Mouse (Mus musculus) urinary bladder, postnatal 10 days (tissue): Measurements from ENCODE around the gene Psma4.

Experiments used
- DNase-seq: peaks from one replicate; pipeline ENCODE4 v3.0.0; 2022; ENCODE audit warnings: low spot score

Psma4 gene

DNA sequence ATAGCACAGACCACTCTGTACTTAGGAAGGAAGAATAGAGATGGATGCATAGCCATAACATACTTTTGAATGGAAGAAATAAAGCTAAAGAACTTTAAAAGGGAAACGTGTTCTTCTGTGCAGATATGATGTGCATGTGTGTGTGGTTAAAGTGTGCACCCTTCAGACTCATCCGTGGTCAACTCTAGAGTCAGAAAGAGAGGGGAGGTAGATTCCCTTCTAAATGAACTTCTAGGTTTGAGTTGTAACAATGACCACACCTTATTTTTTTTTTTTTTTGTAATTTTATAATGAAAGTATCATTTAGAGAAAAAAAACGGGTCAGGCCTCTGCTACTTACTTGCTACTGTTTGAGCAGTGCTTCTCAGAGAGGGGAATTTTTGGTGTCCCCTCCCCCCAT lies 39.8 kb downstream of the Psma4 start:
- DNase-seq = no peak

GRCm38 (mm10) chr9:54994381-54994780 lies 43.8 kb downstream of the Psma4 start:
- no peak for DNase-seq

DNA sequence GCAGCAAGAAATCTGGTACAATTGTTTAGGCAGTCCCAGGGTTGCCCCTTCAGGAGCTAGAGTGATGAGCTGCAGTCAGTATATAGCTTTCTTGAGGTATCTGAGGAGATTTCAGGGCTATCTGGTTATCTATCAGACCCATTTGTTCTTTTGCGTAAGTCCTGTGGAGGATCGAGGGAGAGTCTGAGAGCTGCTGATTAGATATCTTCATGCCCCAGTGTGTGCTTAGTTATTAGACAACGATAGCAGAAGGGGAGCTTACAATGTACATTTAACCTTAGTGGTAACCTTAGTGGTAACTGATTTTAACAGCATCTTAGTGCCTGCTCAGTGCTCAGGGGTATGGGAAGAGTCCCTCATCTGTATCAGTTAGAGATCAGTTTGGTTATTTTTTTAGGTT lies 45.1 kb downstream of the Psma4 start:
- no peak for DNase-seq

DNA sequence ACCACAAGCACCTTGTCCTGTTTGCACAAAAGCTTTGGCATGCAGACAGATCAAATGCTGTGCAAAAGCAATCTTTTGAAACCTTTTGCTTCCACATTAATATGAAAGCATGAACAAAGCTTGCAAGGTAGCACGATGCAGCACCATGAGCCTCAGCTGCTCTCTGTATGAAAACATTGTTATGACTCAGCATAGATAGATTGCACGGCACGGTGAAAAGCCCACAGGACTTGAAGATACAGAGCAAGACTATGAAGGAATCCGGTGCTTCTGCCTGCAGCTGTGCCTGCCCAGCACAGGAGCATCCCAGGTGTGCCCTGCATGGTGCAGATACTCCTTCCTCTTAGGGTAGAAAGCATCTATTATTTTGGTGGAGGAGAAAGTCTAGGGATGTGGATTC lies 53.0 kb downstream of the Psma4 start:
- no peak for DNase-seq
